Mouse (Mus musculus): Measurements from ENCODE around the gene Atf3.

DNA sequence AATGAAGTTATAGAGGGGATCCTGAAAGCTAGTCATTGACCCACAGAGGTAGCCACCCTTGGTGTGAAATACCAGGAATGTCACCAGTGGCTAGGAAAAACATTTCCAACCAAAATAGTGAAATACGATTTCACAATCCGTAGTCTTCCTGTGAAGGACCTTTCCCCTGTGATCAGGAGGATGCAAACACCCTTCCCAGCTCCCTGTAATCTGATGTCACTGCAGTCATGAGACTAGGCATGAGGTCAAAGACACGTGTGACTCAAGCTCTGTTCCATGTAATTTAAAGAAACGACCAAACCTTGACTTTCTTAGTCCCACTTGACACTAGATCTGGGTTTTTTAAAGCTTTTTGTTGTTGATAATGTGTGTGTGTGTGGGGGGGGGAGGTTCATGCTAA lies 21.8 kb upstream of the Atf3 start:
- TF ChIP-seq CTCF (IDR thresholded peaks at IDR 0.05; ENCODE audit: low read depth) (no peak), EP300 (optimal IDR thresholded peaks at IDR 0.05) (no peak)
